Mouse (Mus musculus) kidney, postnatal 10 days (tissue): ENCODE measurements around the gene Mamld1.
A peak's percentile ranks its signal among the peaks of the same experiment; 100 is the strongest.
"Not testable (repeated sequence)": the region's sequence is repeated elsewhere in the genome, so short reads cannot be mapped to it uniquely, and the experiment has no call there.

Experiments
- DNase-seq: peaks from one replicate; pipeline ENCODE4 v3.0.0; 2021; ENCODE audit warnings: mixed read lengths

Gene Mamld1

GRCm38 (mm10) chrX:71049864-71050576, at the start of gene Mamld1:
Gene Mamld1 (plus strand): TSS chrX:71050256.
- peak; percentile 83 for DNase-seq

- no peak for DNase-seq
These were observed 25.3 kb upstream of the Mamld1 start for GRCm38 (mm10) chrX:71024718-71025117.

DNA sequence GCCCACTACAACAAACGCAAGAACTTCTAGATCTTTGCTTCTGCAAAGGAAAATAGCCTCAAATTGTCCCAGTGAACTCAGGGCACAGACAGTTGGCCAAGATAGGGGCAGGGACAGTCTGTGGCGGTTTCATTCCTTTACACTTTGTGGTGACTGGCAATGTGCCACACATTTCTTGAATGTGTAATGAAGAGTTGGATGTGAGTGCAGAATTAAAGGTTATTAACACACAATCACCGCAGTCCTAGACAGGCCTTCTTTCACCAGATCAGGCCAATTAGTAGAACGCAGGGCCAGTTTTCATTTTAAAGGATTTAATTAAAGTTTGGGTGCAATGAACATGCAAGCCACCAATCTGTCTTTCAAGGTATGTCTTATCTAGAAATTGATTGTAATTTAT, 22.0 kb upstream of the Mamld1 start:
- no peak for DNase-seq

- DNase-seq, result not testable (repeated sequence)
These were observed 21.1 kb upstream of the Mamld1 start for GRCm38 (mm10) chrX:71028976-71029375.

GRCm38 (mm10) chrX:71050677-71051311, 738 bp downstream of the Mamld1 start:
- peak; percentile 30 for DNase-seq

DNA sequence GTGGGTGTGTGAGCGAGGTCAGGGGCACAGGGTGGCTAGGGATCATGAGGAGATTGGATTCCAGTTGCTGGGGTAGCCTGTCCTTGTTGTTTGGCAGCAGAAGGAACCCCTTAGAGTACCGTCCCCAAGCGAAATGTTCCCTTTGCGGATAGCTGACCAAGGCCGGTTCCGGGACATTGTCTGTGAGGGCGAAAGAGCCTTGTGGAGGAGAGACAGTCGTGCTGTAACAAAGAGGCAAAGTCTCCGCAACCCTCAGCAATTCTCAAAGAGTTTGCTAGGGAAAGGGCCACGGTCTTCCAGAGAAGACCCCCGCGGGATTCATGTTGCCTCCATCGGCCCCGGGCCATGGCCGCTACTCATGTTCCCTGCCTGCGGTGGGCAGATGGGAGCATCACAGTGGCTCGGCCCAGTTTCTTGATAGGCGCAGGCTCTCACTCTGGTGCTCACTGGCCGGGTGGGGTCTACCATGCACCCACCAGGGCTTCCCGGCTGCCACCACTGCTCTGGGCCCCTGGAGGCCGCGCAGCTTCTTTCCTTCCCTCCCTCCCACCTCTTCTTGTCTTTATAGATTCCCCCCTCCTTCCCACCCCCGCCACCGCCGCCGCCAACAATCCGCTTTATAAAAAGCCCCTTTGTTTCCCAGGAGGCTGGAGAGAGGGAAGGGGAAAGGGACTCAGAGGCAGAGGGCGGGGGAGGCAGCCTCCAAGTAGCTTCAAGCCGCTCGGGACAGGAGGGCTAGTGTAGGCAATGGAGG, 1.5 kb downstream of the Mamld1 start:
- DNase-seq, result peak; percentile 41

- peak; percentile 84 for DNase-seq
These were observed 2.0 kb downstream of the Mamld1 start for GRCm38 (mm10) chrX:71052115-71052478.

GRCm38 (mm10) chrX:71052481-71053216, 2.6 kb downstream of the Mamld1 start:
- peak; percentile 44 for DNase-seq

DNA sequence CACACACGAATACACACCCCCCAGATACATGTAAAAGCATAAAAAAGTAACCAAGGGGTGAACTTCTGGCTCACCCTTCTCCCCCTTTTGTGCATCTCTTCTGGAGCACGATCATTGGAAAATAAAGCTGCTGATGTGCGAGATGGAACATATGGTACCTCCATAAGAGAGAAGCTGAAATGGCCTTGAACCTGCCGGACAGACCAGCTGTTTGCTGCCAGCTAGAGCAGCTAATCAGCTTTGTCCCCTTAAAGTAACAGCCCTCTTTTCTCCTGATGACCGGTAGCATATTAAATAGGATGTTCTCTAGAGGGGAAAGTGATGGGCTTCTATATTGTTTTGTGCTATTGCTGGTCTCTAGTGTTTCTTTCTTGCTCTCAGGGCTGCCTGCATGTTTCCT, 3.2 kb downstream of the Mamld1 start:
- DNase-seq, result no peak

DNA sequence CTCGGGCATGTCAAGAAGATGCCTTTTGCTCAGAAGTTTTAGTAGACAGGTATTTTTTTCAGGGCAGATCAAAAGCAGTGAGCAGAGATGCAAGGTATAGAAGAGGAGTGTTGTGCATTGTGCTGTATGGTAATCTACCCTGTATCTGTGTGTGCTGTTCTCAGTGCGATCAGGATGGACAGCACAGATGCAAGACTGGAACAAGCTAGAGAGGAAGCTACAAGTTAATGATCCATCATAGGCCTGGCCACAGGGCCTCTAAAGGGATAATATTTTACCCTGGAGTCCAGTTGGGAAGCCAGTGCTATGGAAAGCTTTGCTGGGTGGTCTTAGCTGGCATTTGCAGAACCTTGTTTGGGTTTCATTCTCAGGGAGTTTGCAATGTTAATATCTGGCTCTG, 6.9 kb downstream of the Mamld1 start:
- no peak for DNase-seq

DNA sequence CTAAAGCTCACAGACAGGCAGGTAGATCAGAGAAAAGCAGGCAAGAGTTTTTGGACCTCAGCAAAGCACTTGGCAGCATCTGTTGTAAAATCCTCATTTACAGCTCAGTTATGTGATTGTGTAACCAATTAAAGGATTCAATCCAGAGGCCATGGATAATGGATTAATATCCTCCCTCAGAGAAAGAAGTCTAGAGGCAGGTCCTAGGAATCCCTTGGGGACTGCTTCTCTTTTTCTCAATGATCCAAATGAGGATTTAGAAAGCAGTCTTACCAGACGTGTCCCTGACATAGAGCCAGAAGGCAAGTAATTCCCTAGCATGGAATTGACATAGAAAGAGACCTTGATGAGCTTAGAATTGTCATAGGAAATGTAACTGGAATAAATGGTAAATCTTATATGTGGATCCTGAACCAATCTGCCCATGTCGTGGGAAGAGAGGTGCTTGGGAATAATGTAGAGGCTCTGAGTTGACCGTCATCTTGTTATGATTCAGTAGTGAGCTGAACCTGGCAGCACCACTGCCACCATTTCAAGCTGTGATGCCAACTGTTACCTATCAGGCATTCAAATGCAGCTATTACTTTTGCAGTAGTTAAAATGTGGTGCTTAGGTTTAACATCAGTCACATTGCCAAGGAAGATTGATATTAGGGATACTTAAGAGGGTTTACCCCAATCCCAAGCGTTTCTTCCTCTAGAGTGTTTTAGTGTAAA, 35.2 kb downstream of the Mamld1 start:
- no peak for DNase-seq

DNA sequence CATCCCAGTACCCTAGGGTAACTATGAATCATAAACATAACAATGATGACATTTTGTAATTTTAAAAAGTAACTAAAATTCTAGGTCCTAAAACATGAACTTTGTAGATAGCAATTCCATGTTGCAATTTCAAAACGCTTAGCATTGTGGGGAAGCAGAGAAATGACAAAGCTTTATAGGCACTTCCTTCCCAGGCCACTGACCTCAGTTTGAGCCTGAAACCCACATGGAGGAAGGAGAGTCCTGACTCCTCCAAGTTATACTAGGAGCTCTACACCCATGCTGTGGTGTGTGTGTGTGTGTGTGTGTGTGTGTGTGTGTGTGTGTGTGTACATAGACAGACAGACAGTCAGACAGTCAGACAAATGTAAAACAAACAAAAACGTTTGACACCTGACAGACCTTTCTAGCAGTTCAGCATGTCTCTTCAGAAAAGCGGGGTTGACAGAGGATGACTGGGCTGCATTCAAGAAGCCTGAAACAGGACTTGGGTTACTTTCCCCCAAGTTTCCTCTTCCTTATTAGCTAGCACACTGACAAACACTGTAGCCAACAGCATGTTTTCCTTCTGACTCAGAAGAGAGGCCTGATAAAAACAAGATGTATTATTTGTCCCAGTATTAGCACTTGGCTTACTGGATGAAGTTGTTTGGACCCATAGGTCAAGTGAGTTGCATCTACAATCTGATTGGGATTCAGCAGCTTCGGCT, 37.5 kb downstream of the Mamld1 start:
- no peak for DNase-seq

DNA sequence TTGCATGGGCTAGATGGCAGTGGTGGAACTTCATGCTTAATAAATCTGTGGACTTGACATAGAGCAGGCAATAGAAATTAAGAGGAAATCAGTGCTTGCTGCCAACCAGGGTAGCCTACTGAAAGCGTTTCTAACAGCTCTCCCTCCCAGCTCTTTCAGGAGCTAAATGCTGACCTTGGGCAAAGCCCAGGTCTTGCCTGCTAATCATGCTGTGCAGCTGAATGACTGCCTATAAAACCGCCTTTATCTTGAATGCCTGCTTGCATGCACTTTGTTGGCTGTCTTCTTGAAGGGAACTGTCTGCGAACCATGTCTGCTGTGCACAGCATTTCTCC, 38.0 kb downstream of the Mamld1 start:
- no peak for DNase-seq

- peak; percentile 21 for DNase-seq
These were observed 55.8 kb downstream of the Mamld1 start for GRCm38 (mm10) chrX:71105820-71106219.

DNA sequence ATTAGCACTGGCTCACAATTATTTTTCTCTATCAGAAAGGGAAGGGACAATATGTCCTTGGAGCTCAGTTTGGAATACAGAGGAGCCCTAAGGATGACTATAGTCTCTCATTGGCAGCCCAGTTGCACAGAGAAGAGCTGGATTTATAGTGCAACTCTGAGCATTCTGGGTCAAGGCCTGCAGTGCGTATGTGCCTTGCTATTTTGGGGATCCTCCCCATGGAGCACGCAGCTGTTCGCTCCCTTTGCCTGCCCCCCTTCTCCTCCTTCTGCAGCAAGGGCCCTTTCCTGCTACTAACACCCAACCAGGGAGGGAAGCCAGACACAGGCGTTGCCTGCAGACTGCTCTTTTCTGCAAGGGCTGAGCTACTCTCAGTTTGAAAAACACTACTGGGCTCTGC, 56.3 kb downstream of the Mamld1 start:
- DNase-seq, result peak; percentile 11

DNA sequence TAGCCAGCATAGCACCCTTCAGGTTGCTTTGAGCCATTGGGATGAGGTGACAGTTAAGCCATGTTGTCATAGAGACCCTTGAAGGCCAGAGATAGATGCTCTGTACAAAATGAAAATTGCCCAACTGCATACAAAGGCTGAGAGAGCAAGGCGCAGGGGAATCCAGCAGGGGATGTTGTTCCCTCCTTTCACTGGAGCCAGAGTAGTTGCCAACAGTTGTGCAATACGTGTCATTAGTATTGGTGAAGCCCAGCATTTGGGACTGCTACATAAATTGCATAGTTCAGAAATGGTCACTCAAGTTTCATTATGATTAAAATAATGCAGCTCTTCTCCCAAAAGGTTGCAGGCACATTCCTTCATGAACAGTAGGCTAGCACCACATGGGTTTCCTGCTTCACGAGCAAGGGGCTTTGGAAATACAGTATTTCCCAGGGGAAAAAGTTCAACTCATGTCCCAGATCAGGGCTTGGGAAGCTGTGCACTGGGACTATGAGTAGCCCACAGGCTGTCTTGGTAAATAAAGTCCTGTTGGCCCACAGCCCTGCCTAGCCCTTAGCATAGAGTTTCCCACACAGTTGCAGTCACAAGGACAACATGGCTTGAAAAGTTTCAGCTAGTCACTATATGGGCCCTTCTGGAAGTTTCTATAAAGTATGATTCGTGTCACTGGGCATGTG, 58.1 kb downstream of the Mamld1 start:
- DNase-seq, result no peak

DNA sequence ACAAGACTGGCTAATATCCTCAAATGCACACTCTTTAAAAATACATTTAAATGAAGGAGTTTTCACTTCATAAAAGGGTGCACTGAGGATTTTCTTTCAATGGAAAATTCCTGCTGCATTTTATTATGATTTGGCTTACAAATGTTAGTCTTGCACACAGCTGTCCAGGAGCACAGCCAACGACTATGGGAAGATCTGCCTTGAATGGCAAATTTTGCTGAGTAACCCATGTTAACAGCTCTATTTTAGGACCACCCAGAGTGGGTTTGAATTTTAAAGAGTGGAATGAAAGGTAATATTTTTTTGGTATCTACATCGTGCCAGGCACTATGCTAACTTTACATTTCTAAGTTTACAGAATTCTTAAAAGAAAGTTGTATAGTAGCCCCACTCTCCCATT, 60.3 kb downstream of the Mamld1 start:
- peak; percentile 14 for DNase-seq

- DNase-seq, result no peak
These were observed 72.6 kb downstream of the Mamld1 start for GRCm38 (mm10) chrX:71122359-71123293.

GRCm38 (mm10) chrX:71125013-71125412, 75.0 kb downstream of the Mamld1 start:
- DNase-seq, result no peak

DNA sequence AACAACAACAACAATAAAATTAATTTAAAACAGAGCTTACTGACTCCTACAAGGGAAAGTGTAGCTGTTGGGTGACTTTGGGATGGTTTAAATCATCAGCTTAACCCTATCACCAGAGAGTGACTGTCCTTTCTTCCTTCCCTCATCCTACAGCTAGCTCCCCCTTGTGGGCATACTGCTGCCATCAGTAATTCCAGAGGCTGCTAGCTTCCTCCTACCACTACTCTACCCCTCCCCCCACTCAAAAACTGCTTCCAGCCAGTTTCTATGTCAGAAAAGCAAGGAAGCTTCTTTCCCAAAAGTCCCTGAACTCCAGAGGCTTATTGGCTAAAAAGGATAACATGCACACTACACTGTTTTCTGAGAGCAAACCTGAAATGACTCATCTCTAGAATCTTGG, 81.4 kb downstream of the Mamld1 start:
- peak; percentile 44 for DNase-seq
